Mouse (Mus musculus): ENCODE results near the gene Ildr1. TPM values are rescaled to one million over a fixed set of nuclear protein-coding genes. Genes with fewer than 3 reads are reported as not detected.

Ildr1 gene
- polyA plus RNA-seq, 1 experiment from 2014 or later = not detected

Other genes starting within 250 kb of the Ildr1 start
- gene Stfa3, start 238.6 kb upstream of the Ildr1 start, polyA plus RNA-seq (2015; fragmentation: Nextera tagmentation; extraction: Ambion mirVana) = not detected in 2 replicates
- not detected in 2 replicates for gene Casr, start 131.8 kb upstream of the Ildr1 start, polyA plus RNA-seq (2015; fragmentation: Nextera tagmentation; extraction: Ambion mirVana)
- gene Cd86, start 27.9 kb upstream of the Ildr1 start, polyA plus RNA-seq (2015; fragmentation: Nextera tagmentation; extraction: Ambion mirVana) = 0.77 and 0.85 TPM in 2 replicates
- 13.0 and 14.6 TPM in 2 replicates for gene Slc15a2, start 91.0 kb downstream of the Ildr1 start, polyA plus RNA-seq (2015; fragmentation: Nextera tagmentation; extraction: Ambion mirVana)
- 60.3 and 60.4 TPM in 2 replicates for gene Iqcb1, start 134.4 kb downstream of the Ildr1 start, polyA plus RNA-seq (2015; fragmentation: Nextera tagmentation; extraction: Ambion mirVana)
- gene Eaf2, start 181.0 kb downstream of the Ildr1 start, polyA plus RNA-seq (2015; fragmentation: Nextera tagmentation; extraction: Ambion mirVana) = 0.71 and 0.99 TPM in 2 replicates
- gene Golgb1, start 181.2 kb downstream of the Ildr1 start, polyA plus RNA-seq (2015; fragmentation: Nextera tagmentation; extraction: Ambion mirVana) = 93.8 and 97.1 TPM in 2 replicates
- gene Hcls1, start 241.0 kb downstream of the Ildr1 start, polyA plus RNA-seq (2015; fragmentation: Nextera tagmentation; extraction: Ambion mirVana) = 1.5 and 1.7 TPM in 2 replicates

Measured in forebrain, embryonic 13.5 days (tissue).